Comparison of ENCODE assay signal across 8 mouse cellular contexts in genomic region chr17:17402222-17403004, GRCm38 (mm10). TPM values are rescaled to one million over a fixed set of nuclear protein-coding genes. Genes with fewer than 3 reads are reported as not detected.
A peak's percentile ranks its signal among the peaks of the same experiment; 100 is the strongest.
DNase-seq lines count a peak whose midpoint lies in the region; ATAC-seq and TF ChIP-seq lines count a peak whose summit lies in the region.

Lix1 (plus strand) TSS chr17:17402672.

- TF ChIP-seq CTCF in layer of hippocampus, adult 2 months (conservative IDR thresholded peaks at IDR 0.05), result peak; percentile 82

- intact Hi-C loops in heart, postnatal 14 days (cut with DNase I), result no loop called here

- H3K4me2 ChIP-seq in embryonic facial prominence, embryonic 15.5 days (replicated peaks), result peak within 1 kb of the TSS; percentile 35
- H3K4me2 ChIP-seq in lung, embryonic 16.5 days (ENCODE audit: low read depth, low read length), result peak within 1 kb of the TSS; percentile 19; the same call in 1 of the 2 replicates

- peak within 1 kb of the TSS; percentile 22 for H3K4me3 ChIP-seq in embryonic facial prominence, embryonic 15.5 days (replicated peaks)
- H3K4me3 ChIP-seq in layer of hippocampus, adult 2 months, result peak within 1 kb of the TSS; percentile 57
- H3K4me3 ChIP-seq in lung, embryonic 16.5 days (ENCODE audit: low read length), result no peak within 1 kb of the TSS

- H3K27ac ChIP-seq in embryonic facial prominence, embryonic 15.5 days (replicated peaks), result peak within 1 kb of the TSS; percentile 83
- peak within 1 kb of the TSS; percentile 91 for H3K27ac ChIP-seq in layer of hippocampus, adult 2 months
- H3K27ac ChIP-seq in lung, embryonic 16.5 days (ENCODE audit: low read length), result no peak within 1 kb of the TSS

- H3K9ac ChIP-seq in embryonic facial prominence, embryonic 15.5 days, result no peak within 1 kb of the TSS
- H3K9ac ChIP-seq in lung, embryonic 16.5 days (ENCODE audit: low read length), result no peak within 1 kb of the TSS

- DNase-seq in 3T3-L1 (ENCODE audit: low read depth, low spot score), result peak; percentile 62
- peak; percentile 66 for DNase-seq in MN1 (ENCODE audit: low spot score)
- DNase-seq in heart, postnatal 14 days, result peak; percentile 19 to 44
- peak; percentile 79 to 87 for DNase-seq in layer of hippocampus, adult 2 months (ENCODE audit: low spot score in 2 of 2)
- DNase-seq in retina, postnatal 7 days (ENCODE audit: low read depth, low spot score), result peak; percentile 56
- no peak for DNase-seq in spleen, adult 12 weeks (ENCODE audit: low spot score)

- H3K27me3 ChIP-seq in embryonic facial prominence, embryonic 15.5 days, result no peaks in the 10 kb centered on the region
- H3K27me3 ChIP-seq in lung, embryonic 16.5 days (ENCODE audit: control insufficient read depth, insufficient read depth, low read depth, low read length), result no peaks in the 10 kb centered on the region

- H3K9me3 ChIP-seq in embryonic facial prominence, embryonic 15.5 days (replicated peaks), result no peaks in the 10 kb centered on the region
- H3K9me3 ChIP-seq in lung, embryonic 16.5 days (ENCODE audit: control insufficient read depth, low read length), result no peaks in the 10 kb centered on the region

- no peaks in the 10 kb centered on the region for H3K36me3 ChIP-seq in embryonic facial prominence, embryonic 15.5 days
- H3K36me3 ChIP-seq in lung, embryonic 16.5 days (ENCODE audit: control insufficient read depth, insufficient read depth, low read length), result no peaks in the 10 kb centered on the region

- peak; percentile 84 for ATAC-seq in embryonic facial prominence, embryonic 15.5 days (ENCODE audit: insufficient number of reproducible peaks, low FRiP score, low TSS enrichment, low read depth)
- ATAC-seq in lung, embryonic 16.5 days (ENCODE audit: low read depth), result peak; percentile 76

- 24% methylated on average over 6 of the region's 6 CpGs for WGBS in embryonic facial prominence, embryonic 15.5 days
- WGBS in lung, embryonic 16.5 days, result 30% methylated on average over 6 of the region's 6 CpGs

- H3K4me1 ChIP-seq in embryonic facial prominence, embryonic 15.5 days, result peaks cover 23% of the 10 kb centered on the region; the same call in 1 of the 2 replicates
- H3K4me1 ChIP-seq in lung, embryonic 16.5 days (replicated peaks; ENCODE audit: control insufficient read depth, insufficient read depth, low read length), result no peaks in the 10 kb centered on the region

RNA-seq across cellular contexts. Expression of gene Lix1, which starts in this region (rescaled TPM):
- polyA plus RNA-seq in embryonic facial prominence, embryonic 15.5 days (2015; fragmentation: Nextera tagmentation; extraction: Ambion mirVana), result 17.9 and 20.9 TPM in 2 replicates
- total RNA-seq in heart, postnatal 14 days (2021), result 1 to 10 TPM; 6.5 to 6.9 TPM
- total RNA-seq in layer of hippocampus, adult 2 months (2021), result 10 to 100 TPM; 71.8 to 77.6 TPM
- 0.80 and 0.83 TPM in 2 replicates for polyA plus RNA-seq in lung, embryonic 16.5 days (2015; fragmentation: Nextera tagmentation; extraction: Ambion mirVana)

Comparison
In these comparisons a context has a peak if more than half of its experiments do, and no peak if none do; other contexts are left out.
1. RNA of gene Lix1 (total RNA-seq): 71.8 to 77.6 TPM in layer of hippocampus, adult 2 months; 6.5 to 6.9 TPM in heart, postnatal 14 days; every median in the first group is over 4 times any median in the second.
2. RNA of gene Lix1 (polyA plus RNA-seq): 17.9 to 20.9 TPM in embryonic facial prominence, embryonic 15.5 days; 0.80 to 0.83 TPM in lung, embryonic 16.5 days; every median in the first group is over 10 times any median in the second.
3. Peak in ATAC-seq and H3K4me2 ChIP-seq in lung, embryonic 16.5 days; RNA of the gene not detected or under 1 TPM.